Mouse (Mus musculus) mature B cell (primary cell): ENCODE results near the gene Atoh1.

ENCODE experiments used
- in situ Hi-C: fragments of 300-500 bp; cut with MboI; formaldehyde crosslinking; loops from 2 replicates; pipeline ENCODE4 v1.14.3; 2019

Atoh1 gene

GRCm38 (mm10) chr6:64728499-64729198 lies at the start of gene Atoh1:
Gene Atoh1 (plus strand): TSS chr6:64729125.
- in situ Hi-C loops: no loop called here

GRCm38 (mm10) chr6:64683974-64684373 lies 45.0 kb upstream of the Atoh1 start:
- in situ Hi-C loops: no loop called here

DNA sequence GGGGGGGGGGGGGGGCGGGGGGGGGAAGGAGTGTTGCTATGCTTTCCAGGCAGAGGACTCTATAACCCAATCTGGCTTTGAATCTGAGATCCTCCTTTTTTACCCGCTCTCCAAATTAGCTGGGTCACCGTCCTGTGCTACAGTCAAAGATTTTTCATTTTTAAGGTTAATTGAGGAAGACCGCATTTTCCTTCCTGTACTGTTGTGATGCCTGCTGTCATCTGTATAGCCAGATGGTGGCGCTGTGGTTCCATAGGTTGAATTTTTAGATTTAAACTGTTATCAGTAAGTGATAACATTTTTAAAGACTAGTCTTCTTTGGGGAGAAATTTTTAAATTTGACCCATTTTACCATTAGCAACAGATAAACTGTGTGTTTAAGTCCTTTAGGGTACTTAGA lies 44.0 kb upstream of the Atoh1 start:
- in situ Hi-C loops: no loop called here

GRCm38 (mm10) chr6:64688181-64688944 lies 40.6 kb upstream of the Atoh1 start:
- in situ Hi-C loops: no loop called here

GRCm38 (mm10) chr6:64694688-64695087 lies 34.2 kb upstream of the Atoh1 start:
- in situ Hi-C loops: no loop called here

GRCm38 (mm10) chr6:64703659-64704058 lies 25.3 kb upstream of the Atoh1 start:
- in situ Hi-C loops: no loop called here

DNA sequence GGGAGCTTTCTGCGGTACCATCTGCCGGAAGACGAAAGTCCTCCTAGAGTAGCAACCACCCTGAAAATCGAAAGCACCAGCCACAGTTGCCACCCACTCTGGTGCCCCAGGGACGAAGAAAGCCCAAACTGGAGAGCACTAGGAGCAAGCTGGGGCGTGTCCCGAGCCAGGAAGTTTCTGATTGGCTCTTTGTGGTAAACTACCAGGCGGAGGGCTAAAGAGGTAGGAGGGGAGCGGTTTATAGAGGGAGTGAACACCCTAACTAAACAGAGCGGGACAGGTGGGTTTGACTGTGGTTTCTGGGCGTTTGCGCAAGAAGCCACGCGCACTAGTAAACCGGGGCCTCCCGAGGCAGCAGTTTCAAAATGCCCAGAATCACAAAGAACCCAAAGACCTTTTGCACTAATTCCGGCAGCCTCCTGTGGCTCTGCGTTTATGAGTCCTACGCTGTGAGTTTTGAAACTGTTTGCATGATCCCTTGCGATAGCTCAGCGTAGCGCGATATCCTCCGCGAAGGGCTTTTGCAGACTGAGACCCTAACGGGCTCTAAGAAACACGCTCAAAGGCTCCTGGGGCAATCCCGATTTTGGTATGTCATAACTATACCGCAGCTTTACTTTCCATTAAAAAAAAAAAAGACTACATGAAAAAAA lies 1.0 kb upstream of the Atoh1 start:
- in situ Hi-C loops: no loop called here

- in situ Hi-C loops: no loop called here
Observed at GRCm38 (mm10) chr6:64729231-64730011, 496 bp downstream of the Atoh1 start.

- in situ Hi-C loops: no loop called here
Observed at GRCm38 (mm10) chr6:64730030-64730429, 1.1 kb downstream of the Atoh1 start.

- in situ Hi-C loops: no loop called here
Observed at GRCm38 (mm10) chr6:64730506-64731020, 1.6 kb downstream of the Atoh1 start.

DNA sequence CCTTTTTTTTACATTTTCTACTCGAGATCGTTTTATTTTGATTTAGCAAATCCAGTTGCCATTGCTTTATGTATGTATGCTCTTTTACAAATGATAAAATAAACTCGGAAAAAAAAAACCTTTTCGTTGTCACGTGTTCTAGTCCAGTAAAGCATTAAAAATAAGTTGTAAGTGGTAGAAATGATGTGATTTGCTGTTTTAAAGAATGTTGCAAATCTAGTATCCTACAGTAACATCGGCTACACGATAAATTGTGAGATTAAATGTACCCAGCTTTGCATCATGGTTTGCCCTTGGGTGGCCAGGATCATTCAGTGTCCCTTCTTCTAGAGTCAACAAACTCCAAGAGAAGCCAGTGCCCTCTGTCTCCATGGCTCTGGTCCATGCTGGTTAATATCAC lies 2.2 kb downstream of the Atoh1 start:
- in situ Hi-C loops: no loop called here

DNA sequence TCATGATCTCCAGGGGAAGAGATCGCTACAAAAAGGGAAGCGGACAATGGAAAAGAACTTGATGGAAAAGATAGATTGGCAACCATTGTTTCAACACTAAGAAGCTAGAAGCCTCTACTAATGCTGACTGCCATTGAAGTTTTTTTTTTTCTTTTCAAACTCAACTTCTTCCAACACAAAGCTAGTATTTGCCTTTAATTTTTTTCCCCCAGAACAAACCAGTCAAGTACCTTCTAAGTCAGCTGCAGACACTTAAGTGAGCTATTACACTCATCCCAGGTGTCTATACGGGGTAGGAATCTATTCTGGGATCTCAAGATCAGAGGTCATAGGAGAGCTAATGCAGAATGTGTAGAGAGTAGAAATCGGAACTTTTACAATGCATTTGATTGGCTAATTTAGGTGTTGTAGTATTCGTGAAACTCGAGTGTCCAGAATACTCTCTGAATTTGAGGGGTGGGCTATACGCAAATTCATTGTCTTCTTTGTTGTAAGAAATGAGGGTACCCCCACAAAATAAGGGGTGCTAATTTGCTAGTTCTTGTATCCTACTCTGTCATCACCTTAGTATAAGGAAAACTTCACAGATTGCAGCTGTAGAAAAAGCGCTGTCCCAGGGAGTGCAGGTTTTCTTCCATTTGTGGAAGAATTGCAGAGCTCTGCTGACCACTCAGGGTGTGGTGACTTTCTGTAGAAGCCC lies 2.8 kb downstream of the Atoh1 start:
- in situ Hi-C loops: no loop called here

DNA sequence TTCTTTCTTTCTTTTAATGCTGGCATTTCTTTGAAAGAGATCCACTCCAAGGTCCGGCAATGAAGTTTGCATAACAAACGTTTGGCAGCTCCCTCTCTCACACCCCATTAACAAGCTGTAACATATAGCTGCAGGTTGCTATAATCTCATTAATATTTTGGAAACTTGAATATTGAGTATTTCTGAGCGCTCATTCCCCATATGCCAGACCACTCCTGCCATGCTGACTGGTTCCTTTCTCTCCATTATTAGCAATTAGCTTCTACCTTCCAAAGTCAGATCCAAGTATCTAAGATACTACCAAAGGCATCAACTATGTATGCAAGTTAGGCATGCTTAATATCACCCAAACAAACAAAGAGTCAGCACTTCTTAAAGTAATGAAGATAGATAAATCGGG lies 4.4 kb downstream of the Atoh1 start:
- in situ Hi-C loops: no loop called here

DNA sequence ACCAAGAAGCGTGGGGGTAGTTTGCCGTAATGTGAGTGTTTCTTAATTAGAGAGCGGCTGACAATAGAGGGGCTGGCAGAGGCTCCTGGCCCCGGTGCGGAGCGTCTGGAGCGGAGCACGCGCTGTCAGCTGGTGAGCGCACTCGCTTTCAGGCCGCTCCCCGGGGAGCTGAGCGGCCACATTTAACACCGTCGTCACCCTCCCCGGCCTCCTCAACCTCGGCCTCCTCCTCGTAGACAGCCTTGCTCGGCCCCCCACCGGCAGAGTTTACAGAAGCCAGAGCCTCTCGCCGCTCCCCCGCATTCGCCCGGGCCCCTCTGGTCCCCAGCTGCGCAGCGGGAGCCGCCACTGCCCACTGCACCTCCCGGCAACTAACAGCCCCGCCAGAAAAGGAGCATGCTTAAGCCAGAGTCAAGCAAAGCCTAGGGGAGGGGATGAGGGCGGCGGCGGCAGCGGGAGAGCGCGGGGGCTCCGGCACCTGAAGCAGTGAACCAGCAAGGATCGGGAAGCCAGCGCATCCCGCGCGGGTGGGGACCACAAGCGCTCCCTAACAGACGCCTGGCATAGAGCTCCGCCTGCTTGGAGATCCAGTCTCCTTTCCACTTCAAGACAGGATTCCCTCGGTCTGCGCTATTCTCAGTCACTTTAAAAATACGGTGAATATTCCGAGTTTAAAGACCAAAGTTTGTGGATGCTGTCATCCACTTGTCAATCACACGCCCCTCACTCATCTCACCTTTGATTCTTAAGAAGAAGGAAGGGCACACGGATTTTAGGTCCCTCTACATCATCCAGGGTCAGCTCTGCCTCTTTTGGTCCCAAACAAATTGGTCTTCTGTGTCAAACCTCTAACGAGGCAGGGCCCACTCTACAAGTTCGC lies 5.8 kb downstream of the Atoh1 start:
- in situ Hi-C loops: no loop called here

GRCm38 (mm10) chr6:64736317-64736716 lies 7.4 kb downstream of the Atoh1 start:
- in situ Hi-C loops: no loop called here

GRCm38 (mm10) chr6:64742915-64743489 lies 14.1 kb downstream of the Atoh1 start:
- in situ Hi-C loops: no loop called here

DNA sequence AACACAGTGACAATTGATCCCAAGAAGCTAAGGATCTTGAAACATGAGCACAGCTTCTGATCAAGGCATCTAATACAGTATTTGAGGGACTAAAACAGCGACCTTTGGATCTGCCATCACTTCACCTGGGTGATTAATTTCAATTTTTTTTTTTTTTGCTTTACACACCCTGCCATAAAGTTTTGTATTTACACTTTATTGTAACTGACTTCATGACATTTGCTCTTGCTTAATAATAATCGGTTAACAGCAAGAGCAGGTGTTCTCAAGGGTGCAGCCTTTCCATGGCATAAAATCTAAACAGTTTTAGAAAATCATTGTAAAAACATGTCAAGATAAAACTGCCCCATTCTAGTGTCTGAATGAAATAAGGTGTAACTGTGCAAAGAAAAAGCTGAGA lies 25.6 kb downstream of the Atoh1 start:
- in situ Hi-C loops: no loop called here

- in situ Hi-C loops: no loop called here
Observed at GRCm38 (mm10) chr6:64763901-64764300, 35.0 kb downstream of the Atoh1 start.

DNA sequence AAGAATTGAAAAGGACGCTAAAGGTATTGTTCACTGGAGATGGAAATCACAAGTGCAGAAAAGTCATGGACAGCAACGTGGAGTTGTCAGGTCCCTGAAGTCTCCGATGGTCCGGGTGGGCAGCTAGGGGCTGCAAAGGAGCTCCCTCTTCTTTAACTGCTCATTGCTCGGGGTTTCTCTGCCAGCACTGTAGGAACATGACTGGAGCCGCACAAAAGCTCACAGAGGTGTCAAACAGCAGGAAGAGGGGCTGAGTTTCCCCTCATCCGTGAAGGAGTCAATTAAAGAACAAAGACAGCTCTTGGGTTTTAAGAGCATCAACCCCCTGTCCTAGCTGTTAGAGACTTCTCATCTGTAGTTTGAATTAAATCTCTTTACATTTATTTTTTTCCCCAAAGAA lies 44.5 kb downstream of the Atoh1 start:
- in situ Hi-C loops: no loop called here
